Mouse (Mus musculus) lung, embryonic 16.5 days (tissue): ENCODE measurements around the gene Decr2. TPM values are rescaled to one million over a fixed set of nuclear protein-coding genes. Genes with fewer than 3 reads are reported as not detected.
"Not testable (repeated sequence)": the region's sequence is repeated elsewhere in the genome, so short reads cannot be mapped to it uniquely, and the experiment has no call there.

Experiments
- ATAC-seq: fragments of 200-750 bp; cut with Nextera tagmentation; 2 replicates; pipeline ENCODE4 v1.8.0; 2017; ENCODE audit warnings: low read depth, mild to moderate bottlenecking, moderate library complexity
- H3K27ac ChIP-seq: fragments of 300-500 bp; sonication (generic); 2 replicates; pipeline ENCODE4 v1.5.1; 2014; ENCODE audit warnings: mild to moderate bottlenecking, control low read depth, low read length
- H3K27me3 ChIP-seq: fragments of 300-500 bp; sonication (generic); 2 replicates; pipeline ENCODE4 v1.6.1; 2014; ENCODE audit warnings: low read depth, low read length, mixed read lengths; ENCODE audit not compliant: control insufficient read depth, insufficient read depth
- H3K36me3 ChIP-seq: fragments of 300-500 bp; sonication (generic); 2 replicates; pipeline ENCODE4 v1.6.1; 2014; ENCODE audit warnings: low read length; ENCODE audit not compliant: control insufficient read depth, insufficient read depth
- H3K4me1 ChIP-seq: fragments of 300-500 bp; sonication (generic); replicated peaks from 2 replicates; pipeline ENCODE4 v1.6.1; 2014; ENCODE audit warnings: low read length, mixed read lengths; ENCODE audit not compliant: control insufficient read depth, insufficient read depth
- H3K4me2 ChIP-seq: fragments of 300-500 bp; sonication (generic); 2 replicates; pipeline ENCODE4 v1.6.1; 2014; ENCODE audit warnings: low read depth, low read length, control low read depth
- H3K4me3 ChIP-seq: fragments of 300-500 bp; sonication (generic); 2 replicates; pipeline ENCODE4 v1.5.1; 2014; ENCODE audit warnings: mild to moderate bottlenecking, low read length, control low read depth
- H3K9ac ChIP-seq: fragments of 300-500 bp; sonication (generic); 2 replicates; pipeline ENCODE4 v1.6.1; 2014; ENCODE audit warnings: low read length, control low read depth
- H3K9me3 ChIP-seq: fragments of 300-500 bp; sonication (generic); 2 replicates; pipeline ENCODE4 v1.6.1; 2016; ENCODE audit warnings: low read length; ENCODE audit not compliant: control insufficient read depth
- WGBS: fragments of 180-500 bp; shearing (Covaris S2); extraction: QIAGEN DNeasy Blood & Tissue Kit; methylation state at CpG from one replicate; pipeline ENCODE4 v1.1.7; 2014; 5-methylcytosine and 5-hydroxymethylcytosine counted together
- polyA plus RNA-seq: library from polyadenylated mRNA; unstranded; fragments of >200 nt; fragmentation: Nextera tagmentation; extraction: Ambion mirVana; gene quantifications from 2 replicates; pipeline ENCODE4 v1.2.1, GENCODE M21; 2015

Gene Decr2
- polyA plus RNA-seq, 1 experiment from 2014 or later = 36.3 TPM

GRCm38 (mm10) chr17:26124560-26124959 lies 34.4 kb upstream of the Decr2 start:
- Histone ChIP-seq H3K4me1 (peaks cover 13% of the 10 kb centered on the region), H3K4me3 (peak overlapping the region; percentile 97), H3K9ac (peak overlapping the region; percentile 88), H3K4me2 (peak overlapping the region; percentile 92), H3K27me3 (no peaks in the 10 kb centered on the region), H3K27ac (no peak overlapping the region), H3K9me3 (no peaks in the 10 kb centered on the region), H3K36me3 (peaks cover 13% of the 10 kb centered on the region)
- ATAC-seq = no peak
- WGBS = 80% methylated on average over 7 of the region's 7 CpGs

DNA sequence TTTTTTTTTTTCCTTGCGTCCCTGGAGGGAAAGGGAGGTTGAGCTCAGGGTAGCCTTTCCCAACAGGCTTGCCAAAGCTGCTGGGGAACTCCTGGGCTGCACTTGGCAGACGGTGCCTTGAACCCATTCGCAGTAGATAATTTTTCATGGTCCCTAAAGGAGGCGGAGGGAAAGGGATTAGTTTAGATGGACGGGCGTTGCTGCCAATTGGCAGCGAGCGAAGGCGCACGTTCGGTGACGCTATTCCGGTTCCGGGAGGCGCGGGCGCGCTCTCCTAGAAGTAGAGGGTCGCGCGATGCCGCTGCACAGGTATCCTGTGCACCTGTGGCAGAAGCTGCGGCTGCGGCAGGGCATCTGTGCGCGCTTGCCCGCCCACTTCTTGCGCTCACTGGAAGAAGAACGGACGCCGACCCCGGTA lies 33.1 kb upstream of the Decr2 start, which contains the start of gene Mrpl28:
Gene Mrpl28 (plus strand): TSS at position 234 of the 418 bp plus-strand sequence.
- under 1% methylated on average over 32 of the region's 32 CpGs for WGBS

GRCm38 (mm10) chr17:26122431-26123140 lies 32.4 kb upstream of the Decr2 start:
- Histone ChIP-seq H3K36me3 (peaks cover 12% of the 10 kb centered on the region; the same call in 1 of the 2 replicates), H3K4me2 (no peak overlapping the region), H3K9ac (no peak overlapping the region), H3K4me1 (peaks cover 13% of the 10 kb centered on the region), H3K9me3 (no peaks in the 10 kb centered on the region), H3K27ac (no peak overlapping the region), H3K27me3 (peaks cover 2% of the 10 kb centered on the region; the same call in 1 of the 2 replicates), H3K4me3 (no peak overlapping the region)
- no peak for ATAC-seq
- WGBS = 55% methylated on average over 5 of the region's 5 CpGs

More for the DNA sequence above, 33.1 kb upstream of the Decr2 start, which contains the start of gene Mrpl28:
- 0 out of 2 replicates have a peak within 1 kb of the TSS, but pooled peaks have one; percentile 58 for H3K27ac ChIP-seq
- H3K27me3 ChIP-seq = peaks cover 2% of the 10 kb centered on the region; the same call in 1 of the 2 replicates
- H3K4me1 ChIP-seq = peaks cover 13% of the 10 kb centered on the region
- peaks cover 12% of the 10 kb centered on the region; the same call in 1 of the 2 replicates for H3K36me3 ChIP-seq
- peak within 1 kb of the TSS; percentile 92 for H3K4me2 ChIP-seq
- no peaks in the 10 kb centered on the region for H3K9me3 ChIP-seq
- peak within 1 kb of the TSS; percentile 97 for H3K4me3 ChIP-seq
- peak; percentile 92 for ATAC-seq
- peak within 1 kb of the TSS; percentile 88 for H3K9ac ChIP-seq

GRCm38 (mm10) chr17:26119766-26120710 lies 29.9 kb upstream of the Decr2 start:
- no peak overlapping the region for H3K9ac ChIP-seq
- H3K27me3 ChIP-seq = peaks cover 20% of the 10 kb centered on the region
- H3K27ac ChIP-seq = no peak overlapping the region
- H3K9me3 ChIP-seq = no peaks in the 10 kb centered on the region
- H3K36me3 ChIP-seq = no peaks in the 10 kb centered on the region
- no peak overlapping the region for H3K4me3 ChIP-seq
- peak; percentile 49 for ATAC-seq
- peaks cover 13% of the 10 kb centered on the region for H3K4me1 ChIP-seq
- 40% methylated on average over 33 of the region's 33 CpGs for WGBS
- no peak overlapping the region for H3K4me2 ChIP-seq

GRCm38 (mm10) chr17:26116503-26117258 lies 26.5 kb upstream of the Decr2 start:
- H3K4me1 ChIP-seq = peaks cover 7% of the 10 kb centered on the region; the same call in 1 of the 2 replicates
- no peak overlapping the region for H3K27ac ChIP-seq
- no peak overlapping the region for H3K4me3 ChIP-seq
- H3K36me3 ChIP-seq = no peaks in the 10 kb centered on the region
- WGBS = 78% methylated on average over 17 of the region's 17 CpGs
- no peak overlapping the region for H3K9ac ChIP-seq
- peaks cover 53% of the 10 kb centered on the region for H3K27me3 ChIP-seq
- ATAC-seq = no peak
- no peak overlapping the region for H3K4me2 ChIP-seq
- H3K9me3 ChIP-seq = no peaks in the 10 kb centered on the region

GRCm38 (mm10) chr17:26115956-26116487 lies 25.9 kb upstream of the Decr2 start:
- H3K9ac ChIP-seq = no peak overlapping the region
- peaks cover 60% of the 10 kb centered on the region for H3K27me3 ChIP-seq
- ATAC-seq = no peak
- peaks cover 7% of the 10 kb centered on the region; the same call in 1 of the 2 replicates for H3K4me1 ChIP-seq
- H3K36me3 ChIP-seq = no peaks in the 10 kb centered on the region
- WGBS = 20% methylated on average over 1 of the region's 3 CpGs
- no peak overlapping the region for H3K4me2 ChIP-seq
- H3K4me3 ChIP-seq = no peak overlapping the region
- H3K9me3 ChIP-seq = no peaks in the 10 kb centered on the region
- no peak overlapping the region for H3K27ac ChIP-seq

- Histone ChIP-seq H3K4me2 (0 out of 2 replicates have a peak overlapping the region, but pooled peaks have one; percentile 4), H3K27ac (no peak overlapping the region), H3K9me3 (no peaks in the 10 kb centered on the region), H3K4me3 (no peak overlapping the region), H3K4me1 (peaks cover 7% of the 10 kb centered on the region; the same call in 1 of the 2 replicates), H3K36me3 (no peaks in the 10 kb centered on the region), H3K27me3 (peaks cover 65% of the 10 kb centered on the region), H3K9ac (no peak overlapping the region)
- WGBS = 59% methylated on average over 7 of the region's 7 CpGs
- peak; percentile 29; the same call in 1 of the 2 replicates for ATAC-seq
These were observed 25.2 kb upstream of the Decr2 start for GRCm38 (mm10) chr17:26115205-26115898.

DNA sequence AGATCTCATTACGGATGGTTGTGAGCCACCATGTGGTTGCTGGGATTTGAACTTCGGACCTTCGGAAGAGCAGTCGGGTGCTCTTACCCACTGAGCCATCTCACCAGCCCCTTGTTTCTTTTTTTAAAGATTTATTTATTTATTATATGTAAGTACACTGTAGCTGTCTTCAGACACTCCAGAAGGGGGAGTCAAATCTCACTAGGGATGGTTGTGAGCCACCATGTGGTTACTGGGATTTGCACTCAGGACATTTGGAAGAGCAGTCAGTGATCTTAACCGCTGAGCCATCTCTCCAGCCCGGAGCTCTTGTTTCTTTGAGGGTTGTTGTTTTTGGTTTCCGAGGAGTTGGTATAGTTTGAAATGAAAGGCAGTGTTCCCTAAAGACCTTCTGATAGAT lies 24.3 kb upstream of the Decr2 start:
- not testable (repeated sequence) for H3K27ac ChIP-seq, H3K4me3 ChIP-seq, H3K4me1 ChIP-seq, H3K4me2 ChIP-seq, H3K9ac ChIP-seq, ATAC-seq, H3K36me3 ChIP-seq, H3K9me3 ChIP-seq
- peaks cover 68% of the 10 kb centered on the region for H3K27me3 ChIP-seq
- 66% methylated on average over 7 of the region's 7 CpGs for WGBS
